Mouse (Mus musculus) erythroid progenitor cell, adult 5-6 weeks (primary cell): ENCODE results near the gene Zpbp2. TPM values are rescaled to one million over a fixed set of nuclear protein-coding genes. Genes with fewer than 3 reads are reported as not detected.

ENCODE experiments used
- ATAC-seq: replicated peaks from 2 replicates; pipeline ENCODE4 v1.8.0; 2016; ENCODE audit warnings: moderate number of reproducible peaks, mild to moderate bottlenecking, moderate TSS enrichment, inconsistent platforms; ENCODE audit not compliant: poor library complexity, low FRiP score, severe bottlenecking
- total RNA-seq, 2 experiments: library from RNA; stranded (forward) in 1 of 2; stranded (reverse) in 1 of 2; fragments of 150-400 nt in 1 of 2; fragments of 186-747, 209-891 nt in 1 of 2; gene quantifications; 2 replicates each; pipeline versions ENCODE4 v1.2.3 to v1.2.4; 2015 to 2017; ENCODE audit warnings: low replicate concordance in 2 of 2

Gene Zpbp2
- total RNA-seq, 2 experiments from 2014 or later = 7.5 to 13.2 TPM

- ATAC-seq = peak; percentile 31
Measured at GRCm38 (mm10) chr11:98550311-98550974, 454 bp upstream of the Zpbp2 start.

DNA sequence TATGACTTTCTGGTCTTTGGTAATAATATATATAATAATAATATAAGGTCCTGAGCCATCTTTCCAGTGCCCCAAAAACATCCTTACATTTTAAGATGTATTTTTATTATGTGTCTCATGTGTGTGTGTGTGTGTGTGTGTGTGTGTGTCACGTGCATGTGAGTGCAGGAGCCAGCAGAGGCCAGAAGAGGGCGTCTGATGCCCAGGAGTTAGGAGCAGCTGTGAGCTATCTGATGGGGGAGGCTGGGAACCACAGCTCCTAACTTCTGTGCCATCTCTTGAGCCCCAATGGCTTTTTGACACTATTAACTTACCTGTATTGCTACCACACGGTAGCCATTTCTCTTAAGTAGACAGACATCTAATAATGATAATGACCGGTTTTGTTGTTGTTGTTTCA is 3.1 kb downstream of the Zpbp2 start:
- ATAC-seq = no peak

DNA sequence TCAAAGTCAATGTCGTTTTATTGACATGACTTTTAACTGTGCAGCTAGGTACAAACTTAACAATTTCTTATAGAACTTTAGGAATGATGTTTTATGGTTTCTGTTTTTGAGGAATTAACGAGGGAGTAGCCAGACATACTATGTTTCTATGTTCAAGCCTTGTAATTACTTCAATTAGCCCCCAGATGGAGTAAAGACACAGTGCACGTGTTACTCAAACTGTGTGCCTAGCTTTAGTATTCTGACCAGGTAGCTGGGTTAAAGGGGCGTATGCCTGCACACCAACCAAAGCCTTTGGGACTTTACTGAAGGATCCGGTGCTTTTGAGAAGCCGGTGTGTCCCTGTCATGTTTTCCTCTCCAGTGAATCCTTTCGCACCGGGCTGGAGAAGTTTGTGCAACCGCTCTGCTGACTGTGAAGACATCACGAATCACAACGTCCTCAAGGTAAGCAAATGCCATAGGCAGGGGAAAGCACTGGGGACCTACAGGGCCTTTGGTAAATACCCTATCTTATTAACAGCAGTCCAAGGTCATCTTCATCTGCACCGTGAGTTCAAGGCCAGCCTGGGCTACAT is 4.3 kb downstream of the Zpbp2 start:
- ATAC-seq = no peak

GRCm38 (mm10) chr11:98560942-98561341 is 10.0 kb downstream of the Zpbp2 start:
- no peak for ATAC-seq

GRCm38 (mm10) chr11:98563025-98563424 is 12.1 kb downstream of the Zpbp2 start:
- no peak for ATAC-seq

- no peak for ATAC-seq
Measured at GRCm38 (mm10) chr11:98563921-98564414, 13.1 kb downstream of the Zpbp2 start.

DNA sequence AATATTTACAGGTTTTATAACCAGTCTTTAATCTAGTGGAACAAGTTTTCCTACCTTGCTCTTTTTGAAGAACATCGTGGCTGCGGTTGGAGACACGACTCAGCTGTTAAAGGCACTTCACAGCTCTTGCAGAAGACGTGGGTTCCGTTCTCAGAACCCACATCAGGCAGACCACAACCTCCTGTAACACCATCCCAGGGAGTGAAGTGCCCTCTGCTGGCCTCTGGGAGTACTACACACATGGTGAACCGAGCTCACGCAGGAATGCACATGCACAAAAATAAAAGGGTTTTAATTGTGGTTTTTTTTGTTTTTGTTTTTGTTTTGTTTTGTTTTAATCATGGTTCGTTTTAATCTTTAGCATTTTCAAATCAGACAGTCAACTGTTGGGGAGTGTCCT is 17.4 kb downstream of the Zpbp2 start:
- no peak for ATAC-seq

DNA sequence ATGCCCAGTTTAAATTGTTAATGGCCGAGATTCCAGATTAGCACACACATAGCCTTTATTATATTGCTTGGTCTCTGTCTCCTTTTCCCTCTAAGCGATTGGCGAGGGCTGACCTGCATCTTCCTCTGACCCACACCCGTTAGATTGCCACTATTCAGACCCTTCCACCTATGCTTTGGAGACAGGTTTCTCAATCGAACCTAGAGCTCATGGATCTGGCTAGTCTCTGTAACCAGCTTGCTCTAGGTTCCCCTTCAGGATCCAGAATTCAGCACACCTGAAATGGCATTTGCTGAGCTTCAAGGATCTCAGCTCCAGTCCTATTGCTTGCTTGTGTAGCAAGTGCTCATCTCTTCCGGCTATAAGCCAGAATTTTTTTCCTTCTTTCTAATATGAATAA is 18.6 kb downstream of the Zpbp2 start:
- no peak for ATAC-seq

DNA sequence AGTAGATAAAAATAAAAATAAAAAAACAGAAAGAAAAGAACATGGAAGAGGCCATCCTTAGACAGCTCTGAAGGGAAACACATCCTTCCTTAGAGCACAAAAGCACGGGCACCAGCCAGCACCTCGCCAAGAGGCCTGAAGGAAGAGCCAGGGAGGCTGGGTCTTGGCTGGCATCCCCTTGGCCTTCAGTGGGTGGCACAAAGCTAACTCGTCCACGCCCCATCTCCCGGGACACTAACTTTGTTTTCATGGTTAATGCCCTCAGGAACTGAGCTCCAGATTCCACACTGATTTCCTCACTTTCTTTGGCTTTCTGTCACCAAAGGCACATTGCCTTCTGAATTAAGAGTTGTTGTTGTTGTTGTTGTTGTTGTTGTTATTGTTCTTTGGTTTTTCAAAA is 26.9 kb downstream of the Zpbp2 start:
- no peak for ATAC-seq

DNA sequence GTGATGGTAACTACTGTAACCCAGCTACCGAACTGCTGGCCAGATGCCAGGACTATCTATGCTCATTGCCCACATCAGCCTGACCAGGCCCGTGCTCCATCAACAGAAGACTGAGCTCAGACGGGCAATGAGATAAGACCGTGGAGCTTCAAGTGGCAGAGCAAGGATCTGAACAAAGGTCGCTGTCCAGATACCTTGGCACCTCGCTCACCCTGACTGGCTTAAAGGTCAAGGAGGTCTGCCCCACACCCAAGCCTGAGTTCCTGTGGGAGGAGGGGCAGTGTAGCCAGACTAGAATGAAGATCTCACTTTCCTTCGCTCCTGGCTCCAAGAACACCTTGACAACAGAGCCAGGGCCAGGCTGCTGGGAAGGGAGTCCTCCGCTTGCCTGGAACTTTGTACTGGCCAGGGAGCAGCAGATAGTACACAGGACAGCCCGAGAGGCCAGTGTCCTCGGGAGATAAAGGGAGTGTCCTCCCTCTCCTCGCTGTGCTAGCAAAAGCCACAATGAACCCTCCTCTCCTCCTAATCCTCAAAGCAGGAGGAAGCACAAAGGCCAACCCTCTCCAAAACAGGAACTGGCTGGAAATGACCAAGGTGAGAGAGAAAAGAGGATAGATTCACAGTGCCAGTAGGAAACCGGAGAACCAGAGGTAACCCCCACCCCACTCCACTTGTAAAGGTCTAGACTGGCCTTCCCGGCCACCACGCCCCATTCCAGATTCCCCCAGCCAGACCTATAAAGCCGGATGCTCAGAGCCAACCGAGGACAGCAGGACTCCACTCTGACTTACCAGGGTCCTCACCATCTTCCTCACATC is 29.6 kb downstream of the Zpbp2 start:
- ATAC-seq = peak; percentile 62

DNA sequence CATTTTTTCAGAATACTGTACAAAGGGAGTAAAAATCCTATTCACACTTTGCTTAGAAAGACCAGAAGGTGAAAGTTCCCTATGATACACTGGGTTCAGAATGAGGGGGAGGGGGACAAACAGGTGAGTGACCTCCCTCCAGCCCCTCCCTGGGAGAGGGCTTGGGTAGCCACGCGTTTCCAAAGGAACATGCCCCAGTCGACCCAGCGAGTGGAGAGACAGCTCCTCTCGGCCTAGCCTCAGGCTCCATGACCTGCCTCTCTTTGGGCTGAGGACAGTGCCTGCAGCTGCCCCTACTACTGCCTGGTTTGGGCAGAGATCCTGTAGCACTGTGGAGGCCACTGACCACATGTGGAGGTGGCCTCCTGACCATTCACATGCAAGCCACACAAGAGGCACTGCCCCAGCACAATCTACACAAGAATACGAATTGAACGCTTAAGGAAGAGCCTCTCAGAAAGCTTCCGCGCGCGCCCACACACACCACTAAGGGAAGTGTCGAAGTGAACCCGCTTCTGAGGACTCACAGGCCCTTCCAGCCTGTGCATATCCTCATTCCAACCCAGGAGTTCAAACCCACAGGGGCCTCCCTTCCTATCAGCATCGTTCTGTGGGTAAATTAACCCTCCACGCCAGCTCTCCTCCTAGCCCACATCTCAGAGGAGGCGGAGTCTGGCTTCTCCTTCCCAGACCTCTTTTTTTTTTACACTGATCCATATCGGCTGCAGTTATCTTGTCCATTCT is 30.6 kb downstream of the Zpbp2 start:
- ATAC-seq = peak; percentile 31

GRCm38 (mm10) chr11:98582030-98582388 is 31.1 kb downstream of the Zpbp2 start:
- ATAC-seq = peak; percentile 17; the same call in 1 of the 2 replicates

GRCm38 (mm10) chr11:98582551-98583264 is 31.8 kb downstream of the Zpbp2 start:
- ATAC-seq = peak; percentile 32

- ATAC-seq = peak; percentile 46
Measured at GRCm38 (mm10) chr11:98583265-98583552, 32.3 kb downstream of the Zpbp2 start.

DNA sequence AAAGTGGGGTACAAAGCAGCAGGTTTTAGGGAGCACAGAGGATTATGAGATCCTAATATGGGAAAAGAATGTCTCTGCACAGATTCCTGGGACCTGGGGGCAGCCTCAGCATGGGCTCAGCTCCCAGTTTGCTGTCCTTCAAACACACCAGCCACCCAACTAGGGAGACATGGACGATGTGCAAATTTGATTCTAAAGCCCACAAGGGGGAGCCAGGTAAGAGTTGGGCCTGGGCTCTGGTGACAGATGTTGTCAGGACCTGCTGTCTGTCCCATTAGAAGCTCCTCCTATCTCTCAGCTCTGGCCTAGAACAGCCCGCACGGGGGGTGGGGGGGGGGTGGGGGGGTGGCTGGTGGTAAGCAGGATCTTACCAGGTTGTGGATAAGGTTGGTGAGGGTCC is 32.7 kb downstream of the Zpbp2 start:
- 0 out of 2 replicates have a peak, but pooled peaks have one; percentile 13 for ATAC-seq

GRCm38 (mm10) chr11:98584146-98584545 is 33.2 kb downstream of the Zpbp2 start:
- ATAC-seq = no peak

GRCm38 (mm10) chr11:98584629-98585177 is 33.8 kb downstream of the Zpbp2 start:
- no peak for ATAC-seq

GRCm38 (mm10) chr11:98586087-98586891 is 35.4 kb downstream of the Zpbp2 start:
- no peak for ATAC-seq
